Mouse (Mus musculus) small intestine, adult 2 months (tissue): Measurements from ENCODE around the gene Gm47969.

Source experiments
- CTCF ChIP-seq: fragments of 200-500 bp; IDR thresholded peaks from 2 replicates; pipeline ENCODE4 v1.5.1; 2012; ENCODE audit warnings: low read depth, mild to moderate bottlenecking, control low read depth, inconsistent platforms, low read length, moderate library complexity, mixed read lengths; ENCODE audit not compliant: insufficient replicate concordance, insufficient read length; ENCODE audit errors: extremely low read depth
- POLR2A ChIP-seq: fragments of 200-500 bp; IDR thresholded peaks from 2 replicates; pipeline ENCODE4 v1.6.1; 2012; ENCODE audit warnings: low read depth, mild to moderate bottlenecking, control low read depth, inconsistent platforms, low read length, moderate library complexity

- TF ChIP-seq POLR2A (no peak), CTCF (no peak)
Measured at GRCm38 (mm10) chr1:83039080-83039479, 5.7 kb upstream of the Gm47969 start.
